Mouse (Mus musculus): ENCODE results near the gene Socs2. TPM values are rescaled to one million over a fixed set of nuclear protein-coding genes. Genes with fewer than 3 reads are reported as not detected.
A peak's percentile ranks its signal among the peaks of the same experiment; 100 is the strongest.

The Socs2 gene
- polyA plus RNA-seq (2015; fragmentation: Nextera tagmentation; extraction: Ambion mirVana): 14.7 and 17.3 TPM in 2 replicates

GRCm38 (mm10) chr10:95416685-95417495 lies at the start of gene Socs2:
Socs2 (minus strand) TSS chr10:95417180.
- DNase-seq (ENCODE audit: low spot score): peak; percentile 58

- DNase-seq (ENCODE audit: low spot score): no peak
These were observed 48.5 kb upstream of the Socs2 start for GRCm38 (mm10) chr10:95465485-95465896.

GRCm38 (mm10) chr10:95464527-95464926 lies 47.5 kb upstream of the Socs2 start:
- DNase-seq (ENCODE audit: low spot score): no peak

- DNase-seq (ENCODE audit: low spot score): no peak
These were observed 45.3 kb upstream of the Socs2 start for GRCm38 (mm10) chr10:95462231-95462630.

- no peak for DNase-seq (ENCODE audit: low spot score)
These were observed 44.1 kb upstream of the Socs2 start for GRCm38 (mm10) chr10:95461053-95461553.

GRCm38 (mm10) chr10:95458050-95458806 lies 41.2 kb upstream of the Socs2 start:
- DNase-seq (ENCODE audit: low spot score): no peak

- no peak for DNase-seq (ENCODE audit: low spot score)
These were observed 40.5 kb upstream of the Socs2 start for GRCm38 (mm10) chr10:95457367-95458049.

- no peak for DNase-seq (ENCODE audit: low spot score)
These were observed 39.1 kb upstream of the Socs2 start for GRCm38 (mm10) chr10:95456103-95456502.

GRCm38 (mm10) chr10:95453282-95453681 lies 36.3 kb upstream of the Socs2 start:
- DNase-seq (ENCODE audit: low spot score): no peak

- DNase-seq (ENCODE audit: low spot score): no peak
These were observed 32.1 kb upstream of the Socs2 start for GRCm38 (mm10) chr10:95449033-95449432.

GRCm38 (mm10) chr10:95447954-95448353 lies 31.0 kb upstream of the Socs2 start:
- no peak for DNase-seq (ENCODE audit: low spot score)

- no peak for DNase-seq (ENCODE audit: low spot score)
These were observed 28.4 kb upstream of the Socs2 start for GRCm38 (mm10) chr10:95445104-95446056.

- DNase-seq (ENCODE audit: low spot score): no peak
These were observed 25.4 kb upstream of the Socs2 start for GRCm38 (mm10) chr10:95442334-95442733.

- no peak for DNase-seq (ENCODE audit: low spot score)
These were observed 23.6 kb upstream of the Socs2 start for GRCm38 (mm10) chr10:95440566-95440965.

GRCm38 (mm10) chr10:95439718-95440339 lies 22.8 kb upstream of the Socs2 start:
- DNase-seq (ENCODE audit: low spot score): no peak

GRCm38 (mm10) chr10:95438941-95439340 lies 22.0 kb upstream of the Socs2 start:
- no peak for DNase-seq (ENCODE audit: low spot score)

GRCm38 (mm10) chr10:95430271-95430670 lies 13.3 kb upstream of the Socs2 start:
- DNase-seq (ENCODE audit: low spot score): no peak

- DNase-seq (ENCODE audit: low spot score): no peak
These were observed 12.1 kb upstream of the Socs2 start for GRCm38 (mm10) chr10:95429111-95429510.

GRCm38 (mm10) chr10:95426207-95427115 lies 9.5 kb upstream of the Socs2 start:
- no peak for DNase-seq (ENCODE audit: low spot score)
